Mouse (Mus musculus) liver, embryonic 13.5 days (tissue): ENCODE data around the gene Rpl22l1. TPM values are rescaled to one million over a fixed set of nuclear protein-coding genes. Genes with fewer than 3 reads are reported as not detected.
A peak's percentile ranks its signal among the peaks of the same experiment; 100 is the strongest.

ENCODE experiments used
- ATAC-seq: fragments of 200-750 bp; cut with Nextera tagmentation; 2 replicates; pipeline ENCODE4 v1.8.0; 2017; ENCODE audit warnings: low read depth, mild to moderate bottlenecking, moderate number of reproducible peaks, moderate library complexity
- DNase-seq: peaks from one replicate; pipeline ENCODE4 v3.0.0; 2022
- H3K27ac ChIP-seq: fragments of 300-500 bp; sonication (generic); 2 replicates; pipeline ENCODE4 v1.5.1; 2015; ENCODE audit warnings: moderate library complexity, mild to moderate bottlenecking, inconsistent platforms
- H3K27me3 ChIP-seq: fragments of 300-500 bp; sonication (generic); 2 replicates; pipeline ENCODE4 v1.6.1; 2015; ENCODE audit warnings: mild to moderate bottlenecking, inconsistent platforms
- H3K36me3 ChIP-seq: fragments of 300-500 bp; sonication (generic); 2 replicates; pipeline ENCODE4 v1.6.1; 2015; ENCODE audit warnings: mild to moderate bottlenecking, inconsistent platforms
- H3K4me1 ChIP-seq: fragments of 300-500 bp; sonication (generic); replicated peaks from 2 replicates; pipeline ENCODE4 v1.6.1; 2015; ENCODE audit warnings: inconsistent platforms
- H3K4me2 ChIP-seq: fragments of 300-500 bp; sonication (generic); 2 replicates; pipeline ENCODE4 v1.6.1; 2015; ENCODE audit warnings: inconsistent platforms, mild to moderate bottlenecking, moderate library complexity
- H3K4me3 ChIP-seq: fragments of 300-500 bp; sonication (generic); replicated peaks from 2 replicates; pipeline ENCODE4 v1.5.1; 2015; ENCODE audit warnings: mild to moderate bottlenecking, inconsistent platforms
- H3K9ac ChIP-seq: fragments of 300-500 bp; sonication (generic); 2 replicates; pipeline ENCODE4 v1.6.1; 2015; ENCODE audit warnings: mild to moderate bottlenecking, inconsistent platforms
- H3K9me3 ChIP-seq: fragments of 300-500 bp; sonication (generic); replicated peaks from 2 replicates; pipeline ENCODE4 v1.6.1; 2016; ENCODE audit warnings: inconsistent platforms
- WGBS: fragments of 180-500 bp; shearing (Covaris S2); methylation state at CpG from one replicate; pipeline ENCODE4 v1.1.7; 2015; ENCODE audit not compliant: insufficient replicate concordance; 5-methylcytosine and 5-hydroxymethylcytosine counted together
- polyA plus RNA-seq: library from polyadenylated mRNA; unstranded; fragments of >200 nt; fragmentation: Nextera tagmentation; extraction: Ambion mirVana; gene quantifications from 2 replicates; pipeline ENCODE4 v1.2.1, GENCODE M21; 2015

Rpl22l1 gene
- polyA plus RNA-seq, 1 experiment from 2014 or later: 327 TPM

DNA sequence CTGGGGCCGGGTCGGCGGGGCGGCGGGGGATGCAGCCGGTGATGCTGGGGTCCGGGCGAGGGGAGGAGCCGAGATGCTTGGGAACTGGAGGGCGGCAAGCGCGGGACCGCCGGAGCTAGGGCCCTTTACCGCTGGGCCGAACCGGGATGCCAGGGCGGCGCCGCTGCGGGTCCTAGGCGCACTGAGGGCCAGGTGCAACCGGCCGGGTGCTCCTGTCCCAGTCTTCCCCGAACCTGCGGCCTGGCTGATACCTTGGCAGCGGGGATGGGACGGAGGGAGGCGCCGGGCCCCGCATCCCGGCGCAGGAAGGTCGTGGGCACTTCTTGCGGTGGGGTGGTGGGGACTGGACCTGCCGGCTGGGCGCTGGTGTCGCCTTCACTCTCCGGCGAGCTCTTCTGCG lies 23.8 kb upstream of the Rpl22l1 start:
- ATAC-seq: peak; percentile 57
- H3K4me2 ChIP-seq: peak overlapping the region; percentile 98
- under 1% methylated on average over 35 of the region's 41 CpGs for WGBS
- no peak for DNase-seq
- 0 out of 2 replicates have a peak, but pooled peaks cover 2% of the 10 kb centered on the region for H3K27me3 ChIP-seq
- peak overlapping the region; percentile 87 for H3K4me3 ChIP-seq
- H3K36me3 ChIP-seq: peaks cover 6% of the 10 kb centered on the region; the same call in 1 of the 2 replicates
- H3K27ac ChIP-seq: peak overlapping the region; percentile 67
- H3K9me3 ChIP-seq: no peaks in the 10 kb centered on the region
- H3K9ac ChIP-seq: peak overlapping the region; percentile 90
- peaks cover 52% of the 10 kb centered on the region for H3K4me1 ChIP-seq

DNA sequence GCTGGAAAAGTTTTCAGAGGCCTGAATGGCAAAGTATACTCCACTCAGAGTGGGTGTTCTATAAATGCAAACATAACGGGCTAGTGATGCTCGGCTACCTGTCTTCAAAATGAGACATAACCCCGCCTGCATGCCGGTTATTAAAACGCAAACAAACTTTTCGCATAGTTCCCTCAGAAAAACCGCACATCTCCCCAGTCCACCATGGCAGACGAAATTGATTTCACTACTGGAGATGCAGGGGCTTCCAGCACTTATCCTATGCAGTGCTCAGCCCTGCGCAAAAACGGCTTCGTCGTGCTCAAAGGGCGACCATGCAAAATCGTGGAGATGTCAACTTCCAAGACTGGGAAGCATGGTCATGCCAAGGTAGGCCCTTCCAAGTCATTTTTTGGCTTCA lies 23.4 kb upstream of the Rpl22l1 start:
- Histone ChIP-seq H3K9ac (peak overlapping the region; percentile 90), H3K27me3 (0 out of 2 replicates have a peak, but pooled peaks cover 2% of the 10 kb centered on the region), H3K4me1 (peaks cover 53% of the 10 kb centered on the region), H3K4me2 (peak overlapping the region; percentile 98), H3K9me3 (no peaks in the 10 kb centered on the region), H3K27ac (peak overlapping the region; percentile 67; the same call in 1 of the 2 replicates), H3K36me3 (peaks cover 6% of the 10 kb centered on the region; the same call in 1 of the 2 replicates), H3K4me3 (peak overlapping the region; percentile 87)
- no peak for ATAC-seq
- 31% methylated on average over 14 of the region's 14 CpGs for WGBS
- no peak for DNase-seq

DNA sequence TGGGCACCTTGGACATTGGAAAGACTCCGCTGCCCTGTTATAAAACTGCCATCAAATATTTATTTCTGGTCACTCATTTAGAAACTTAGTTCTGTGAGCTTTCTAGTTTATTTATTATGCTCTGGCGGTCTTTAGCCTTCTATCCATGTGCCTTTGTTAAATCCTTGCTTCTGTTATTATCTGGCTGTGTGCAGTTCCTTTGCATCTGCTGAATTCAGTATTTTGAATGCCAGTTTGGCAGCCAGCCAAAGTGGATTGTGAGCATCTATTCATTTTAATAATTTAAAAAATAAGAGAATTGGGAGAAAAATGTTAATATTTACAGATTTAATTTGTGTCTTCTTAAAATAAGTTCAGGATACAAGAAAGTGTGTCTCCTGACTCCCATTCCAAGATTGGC lies 21.1 kb upstream of the Rpl22l1 start:
- Histone ChIP-seq H3K4me2 (no peak overlapping the region), H3K9me3 (no peaks in the 10 kb centered on the region), H3K9ac (no peak overlapping the region), H3K27me3 (0 out of 2 replicates have a peak, but pooled peaks cover 2% of the 10 kb centered on the region), H3K27ac (no peak overlapping the region), H3K4me1 (peaks cover 43% of the 10 kb centered on the region), H3K36me3 (peaks cover 6% of the 10 kb centered on the region; the same call in 1 of the 2 replicates), H3K4me3 (no peak overlapping the region)
- DNase-seq (no peak), ATAC-seq (no peak)
- WGBS: 85% methylated on average over 2 of the region's 2 CpGs

DNA sequence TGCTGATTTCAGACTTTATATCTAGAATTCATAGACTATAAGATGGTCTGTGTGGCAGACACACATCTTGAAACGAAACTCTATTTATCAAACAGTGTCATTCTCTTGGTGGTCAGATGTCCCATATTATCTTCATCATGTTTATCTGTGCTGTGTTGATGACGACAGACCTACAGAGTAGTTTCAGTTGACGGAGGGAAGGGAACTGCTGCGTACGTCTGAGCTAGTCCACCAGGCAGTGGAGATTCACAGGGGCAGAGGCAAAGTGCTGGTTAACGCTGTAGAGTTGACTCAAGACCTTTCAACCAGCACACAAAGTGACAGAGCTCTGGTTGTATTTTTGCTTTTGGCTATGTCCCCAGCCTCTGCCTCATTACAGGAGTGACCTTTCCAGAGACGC lies 10.4 kb upstream of the Rpl22l1 start:
- no peak overlapping the region for H3K4me3 ChIP-seq
- no peak overlapping the region for H3K9ac ChIP-seq
- H3K4me2 ChIP-seq: no peak overlapping the region
- no peaks in the 10 kb centered on the region for H3K36me3 ChIP-seq
- H3K27me3 ChIP-seq: no peaks in the 10 kb centered on the region
- ATAC-seq (no peak), DNase-seq (no peak)
- no peaks in the 10 kb centered on the region for H3K9me3 ChIP-seq
- 0 out of 2 replicates have a peak, but pooled peaks cover 4% of the 10 kb centered on the region for H3K4me1 ChIP-seq
- WGBS: 56% methylated on average over 7 of the region's 7 CpGs
- H3K27ac ChIP-seq: no peak overlapping the region

DNA sequence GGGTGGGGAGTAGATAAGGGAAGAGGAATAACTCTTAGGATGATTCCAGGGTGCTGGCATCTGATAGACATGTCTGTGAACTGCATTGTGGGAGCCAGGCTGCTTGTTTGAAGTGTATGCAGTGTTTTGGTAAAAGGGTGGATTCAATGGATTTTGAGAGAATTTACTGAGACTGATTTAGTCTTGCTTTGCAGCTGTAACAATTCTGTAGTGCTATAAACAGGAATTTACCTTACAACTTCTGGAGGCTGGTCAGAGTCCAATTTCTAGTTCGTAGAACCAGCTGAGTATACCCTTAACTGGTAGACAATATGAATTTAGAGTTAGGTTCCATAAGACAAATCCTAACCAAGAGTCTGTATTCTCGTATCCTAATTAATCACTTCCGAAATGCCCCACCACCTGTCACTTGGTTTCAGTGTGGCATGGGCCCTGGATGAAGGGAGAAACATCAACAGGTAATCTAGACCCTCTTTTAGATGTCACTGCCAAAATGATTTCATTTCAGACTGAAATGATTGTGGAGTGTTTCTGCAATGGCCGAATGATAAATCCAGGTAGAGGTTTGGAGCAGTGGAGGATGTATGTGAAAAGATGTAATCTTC lies 2.9 kb downstream of the Rpl22l1 start:
- H3K27me3 ChIP-seq: no peaks in the 10 kb centered on the region
- H3K4me3 ChIP-seq: no peak overlapping the region
- ATAC-seq (no peak), DNase-seq (no peak)
- H3K36me3 ChIP-seq: peaks cover 24% of the 10 kb centered on the region
- 81% methylated on average over 4 of the region's 4 CpGs for WGBS
- no peak overlapping the region for H3K9ac ChIP-seq
- H3K9me3 ChIP-seq: no peaks in the 10 kb centered on the region
- no peak overlapping the region for H3K27ac ChIP-seq
- H3K4me1 ChIP-seq: peaks cover 29% of the 10 kb centered on the region
- H3K4me2 ChIP-seq: no peak overlapping the region

DNA sequence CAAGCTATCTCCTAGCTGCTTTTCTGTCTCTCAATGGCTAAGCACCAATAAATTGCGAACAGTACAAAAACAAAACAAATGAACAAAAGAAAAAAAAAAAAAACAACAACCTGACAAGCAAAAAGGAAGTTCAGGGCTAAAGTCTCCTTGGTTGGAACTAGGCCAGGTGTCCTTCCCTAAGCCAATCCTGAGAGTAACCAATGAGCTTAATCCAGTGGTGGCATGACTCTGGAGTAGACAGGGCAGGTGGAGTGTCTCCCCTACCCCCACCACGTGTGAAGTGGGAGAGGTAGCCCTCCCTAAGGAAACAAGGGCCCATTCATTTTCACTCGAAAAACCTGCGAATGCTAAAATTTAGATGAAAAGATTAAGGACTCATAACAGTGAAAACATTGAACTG lies 6.2 kb downstream of the Rpl22l1 start:
- 70% methylated on average over 4 of the region's 4 CpGs for WGBS
- DNase-seq (no peak), ATAC-seq (no peak)
- H3K36me3 ChIP-seq: peaks cover 22% of the 10 kb centered on the region
- H3K27me3 ChIP-seq: no peaks in the 10 kb centered on the region
- H3K9me3 ChIP-seq: no peaks in the 10 kb centered on the region
- H3K4me1 ChIP-seq: peaks cover 18% of the 10 kb centered on the region
- no peak overlapping the region for H3K4me2 ChIP-seq
- H3K9ac ChIP-seq: no peak overlapping the region
- H3K4me3 ChIP-seq: no peak overlapping the region
- H3K27ac ChIP-seq: no peak overlapping the region

DNA sequence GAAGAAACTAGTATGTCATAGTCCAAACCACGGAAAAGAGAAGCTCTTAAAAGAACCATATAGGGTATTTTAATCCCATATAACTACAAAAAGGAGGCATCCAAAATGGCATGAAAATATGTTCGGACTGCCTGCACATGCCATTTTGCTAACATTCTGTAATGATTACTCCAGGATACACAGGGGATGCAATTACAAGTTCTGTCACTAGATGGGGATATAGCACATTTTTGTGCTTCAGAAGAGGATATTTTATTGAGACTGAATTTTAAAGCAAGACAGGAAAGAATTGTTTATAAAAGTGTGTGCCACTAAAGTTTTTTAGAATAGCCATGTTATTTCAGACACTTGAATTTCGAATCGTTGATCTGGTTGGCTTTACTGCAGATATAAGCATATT lies 9.1 kb downstream of the Rpl22l1 start:
- Histone ChIP-seq H3K4me3 (no peak overlapping the region), H3K27ac (no peak overlapping the region), H3K9ac (no peak overlapping the region), H3K4me1 (peaks cover 6% of the 10 kb centered on the region; the same call in 1 of the 2 replicates), H3K36me3 (no peaks in the 10 kb centered on the region), H3K4me2 (no peak overlapping the region), H3K9me3 (no peaks in the 10 kb centered on the region), H3K27me3 (no peaks in the 10 kb centered on the region)
- DNase-seq: peak; percentile 22
- 3% methylated on average over 4 of the region's 4 CpGs for WGBS
- no peak for ATAC-seq

DNA sequence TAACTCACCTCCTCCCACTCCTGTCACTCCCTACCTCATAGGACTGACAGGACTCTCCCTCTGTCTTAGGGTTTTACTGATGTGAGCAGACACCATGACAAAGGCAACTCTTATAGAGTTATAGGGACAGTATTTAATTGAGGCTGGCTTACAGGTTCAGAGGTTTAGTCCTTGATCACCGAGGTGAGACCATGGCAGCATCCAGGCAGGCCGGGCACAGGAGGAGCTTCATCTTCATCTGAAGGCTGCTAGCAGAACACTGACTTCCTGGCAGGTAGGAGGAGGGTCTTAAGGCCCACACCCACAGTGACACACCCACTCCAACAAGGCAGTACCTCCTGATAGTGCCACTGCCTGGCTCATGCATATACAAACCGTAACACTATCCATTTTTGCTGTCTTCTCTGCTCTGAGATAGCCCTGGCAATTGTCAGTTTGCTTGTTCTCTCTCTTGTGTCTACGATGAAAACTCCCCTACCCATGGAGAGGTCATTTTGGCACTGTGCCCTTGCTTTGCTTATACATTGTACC lies 10.8 kb downstream of the Rpl22l1 start:
- 58% methylated on average over 4 of the region's 4 CpGs for WGBS
- Histone ChIP-seq H3K27ac (no peak overlapping the region), H3K9me3 (no peaks in the 10 kb centered on the region), H3K4me3 (no peak overlapping the region), H3K9ac (no peak overlapping the region), H3K4me1 (peaks cover 6% of the 10 kb centered on the region; the same call in 1 of the 2 replicates), H3K27me3 (no peaks in the 10 kb centered on the region), H3K4me2 (no peak overlapping the region), H3K36me3 (no peaks in the 10 kb centered on the region)
- ATAC-seq: peak; percentile 61
- no peak for DNase-seq

DNA sequence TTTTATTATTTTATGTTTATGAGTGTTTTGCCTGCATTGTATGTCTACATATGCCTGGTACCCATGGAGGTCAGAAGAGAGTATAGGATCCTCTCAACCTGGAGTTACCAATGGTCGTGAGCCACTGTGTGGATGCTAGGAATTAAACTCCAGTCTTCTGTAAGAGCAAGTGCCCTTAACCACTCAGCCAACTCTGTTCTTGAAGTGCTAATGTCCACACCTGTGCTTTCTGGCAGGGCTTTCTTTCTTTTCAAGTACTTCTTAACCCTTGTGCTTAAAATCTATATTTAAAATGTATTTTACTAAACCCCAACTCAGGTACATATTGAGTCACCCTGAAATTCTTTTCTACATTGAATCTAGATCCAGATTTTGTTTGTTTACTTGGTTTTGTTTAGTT lies 21.0 kb downstream of the Rpl22l1 start:
- H3K9ac ChIP-seq: no peak overlapping the region
- H3K9me3 ChIP-seq: no peaks in the 10 kb centered on the region
- ATAC-seq: no peak
- no peaks in the 10 kb centered on the region for H3K27me3 ChIP-seq
- WGBS: 76% methylated on average over 1 of the region's 1 CpGs
- no peak for DNase-seq
- no peak overlapping the region for H3K27ac ChIP-seq
- H3K4me3 ChIP-seq: no peak overlapping the region
- H3K4me2 ChIP-seq: no peak overlapping the region
- no peaks in the 10 kb centered on the region for H3K4me1 ChIP-seq
- no peaks in the 10 kb centered on the region for H3K36me3 ChIP-seq

DNA sequence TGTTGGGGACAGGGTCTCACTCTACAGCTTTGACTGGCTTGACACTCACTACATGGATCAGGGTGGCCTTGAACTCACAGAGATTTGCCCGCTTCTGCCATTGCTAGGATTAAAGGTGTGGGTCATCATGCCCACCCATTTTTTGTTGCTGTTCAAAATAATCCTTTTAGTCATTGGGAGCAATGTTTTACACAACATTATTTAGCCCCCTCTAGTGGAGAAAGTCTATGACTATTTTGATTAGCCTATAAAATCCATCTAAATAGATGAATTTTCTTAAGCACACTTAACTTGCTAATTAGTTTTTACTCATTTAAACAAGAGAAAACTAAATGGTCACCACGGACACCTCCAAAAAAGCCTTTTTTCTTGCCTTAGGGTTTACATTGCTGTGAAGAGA lies 22.4 kb downstream of the Rpl22l1 start:
- no peak for ATAC-seq
- Histone ChIP-seq H3K36me3 (no peaks in the 10 kb centered on the region), H3K9ac (no peak overlapping the region), H3K4me3 (no peak overlapping the region), H3K27me3 (no peaks in the 10 kb centered on the region), H3K9me3 (no peaks in the 10 kb centered on the region), H3K4me1 (no peaks in the 10 kb centered on the region), H3K4me2 (no peak overlapping the region), H3K27ac (no peak overlapping the region)
- no peak for DNase-seq
- 63% methylated on average over 2 of the region's 2 CpGs for WGBS

DNA sequence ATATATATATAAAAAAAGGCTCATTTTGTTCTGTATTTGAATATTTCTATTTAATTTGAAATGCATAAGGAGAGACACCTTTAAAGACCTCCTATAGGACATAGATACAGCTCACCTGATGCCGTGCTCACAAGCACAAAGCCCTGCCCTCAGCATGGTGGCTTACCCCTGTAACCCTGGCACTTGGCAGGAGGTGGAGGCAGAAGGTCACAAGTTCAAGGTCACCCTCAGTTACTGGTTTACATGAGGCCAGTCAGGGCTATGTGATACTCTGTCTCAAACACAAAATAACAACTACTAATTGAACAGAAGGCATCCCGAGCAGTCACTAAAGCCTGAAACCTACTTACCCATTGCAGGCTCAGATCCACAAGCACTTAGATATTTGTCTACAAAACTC lies 24.2 kb downstream of the Rpl22l1 start:
- Histone ChIP-seq H3K9ac (no peak overlapping the region), H3K27me3 (no peaks in the 10 kb centered on the region), H3K27ac (no peak overlapping the region), H3K4me3 (no peak overlapping the region), H3K9me3 (no peaks in the 10 kb centered on the region), H3K4me2 (no peak overlapping the region), H3K4me1 (no peaks in the 10 kb centered on the region), H3K36me3 (no peaks in the 10 kb centered on the region)
- WGBS: 69% methylated on average over 2 of the region's 2 CpGs
- DNase-seq (no peak), ATAC-seq (no peak)

DNA sequence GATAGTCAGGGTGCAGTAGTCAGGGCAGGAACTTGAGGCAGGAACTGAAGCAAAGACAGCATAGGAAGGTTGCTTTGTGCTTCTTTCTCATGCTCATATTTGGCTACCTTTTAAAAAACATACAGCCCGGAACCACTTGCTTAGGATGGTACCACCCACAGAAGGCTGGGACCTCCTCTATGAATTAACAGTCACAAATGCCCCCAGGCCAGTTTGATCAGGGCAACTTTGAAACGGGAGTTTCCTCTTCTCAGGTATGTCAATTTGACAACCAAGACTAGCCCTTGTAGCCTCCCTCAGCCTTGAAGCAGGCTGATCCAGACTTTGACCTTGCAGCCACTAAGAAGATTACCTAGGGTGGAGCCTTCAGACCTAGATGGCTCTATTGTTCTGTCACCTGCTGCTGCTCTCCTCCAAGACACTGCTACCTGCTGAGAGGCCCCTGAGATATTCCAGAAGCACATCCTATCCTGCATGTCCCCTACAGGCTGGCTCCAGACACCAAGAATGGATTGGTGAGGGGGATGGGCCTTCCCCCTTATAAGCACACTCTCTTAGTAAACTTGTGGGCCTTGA lies 31.6 kb downstream of the Rpl22l1 start:
- H3K36me3 ChIP-seq: no peaks in the 10 kb centered on the region
- no peak overlapping the region for H3K4me3 ChIP-seq
- ATAC-seq: no peak
- no peak overlapping the region for H3K27ac ChIP-seq
- H3K9ac ChIP-seq: no peak overlapping the region
- WGBS: 61% methylated on average over 2 of the region's 2 CpGs
- no peaks in the 10 kb centered on the region for H3K27me3 ChIP-seq
- no peak overlapping the region for H3K4me2 ChIP-seq
- no peak for DNase-seq
- no peaks in the 10 kb centered on the region for H3K9me3 ChIP-seq
- H3K4me1 ChIP-seq: no peaks in the 10 kb centered on the region
